Mouse (Mus musculus) T-cell, adult 2 months (primary cell): ENCODE data around the gene E2f4.

Experiments
- DNase-seq: peaks from one replicate; pipeline ENCODE4 v3.0.0; 2022; ENCODE audit warnings: low spot score

Gene E2f4

DNA sequence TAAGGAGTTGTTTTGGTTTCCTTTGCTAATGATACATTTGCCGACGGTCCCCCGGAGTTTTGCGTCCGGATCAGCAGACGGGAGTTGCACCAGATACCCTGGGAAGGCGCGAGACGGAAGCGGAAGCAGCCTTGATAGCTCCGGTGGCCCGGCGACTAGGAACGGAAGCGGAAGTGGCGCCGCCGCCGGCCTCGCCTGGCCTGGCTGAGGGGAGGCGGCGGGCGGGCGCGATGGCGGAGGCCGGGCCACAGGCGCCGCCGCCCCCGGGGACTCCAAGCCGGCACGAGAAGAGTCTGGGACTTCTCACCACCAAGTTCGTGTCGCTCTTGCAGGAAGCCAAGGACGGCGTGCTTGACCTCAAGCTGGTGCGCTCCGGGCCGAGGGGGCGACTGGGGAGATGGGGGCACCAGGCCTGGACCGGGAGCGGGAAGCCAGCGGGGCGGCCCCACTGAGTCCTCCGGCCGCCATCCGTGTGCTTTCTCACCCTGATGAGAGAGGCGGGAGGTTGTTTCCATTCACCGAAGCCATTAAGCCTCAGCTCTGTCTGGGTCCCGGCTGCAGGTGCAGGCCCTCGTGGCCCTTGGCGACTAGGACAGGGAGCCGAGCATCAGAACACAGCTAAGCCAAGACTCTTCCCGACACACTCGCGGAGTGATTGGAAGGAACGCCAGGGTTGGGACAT, at the start of gene E2f4:
E2f4 (plus strand) TSS at position 153 of the 682 bp plus-strand sequence.
- DNase-seq = peak; percentile 88

DNA sequence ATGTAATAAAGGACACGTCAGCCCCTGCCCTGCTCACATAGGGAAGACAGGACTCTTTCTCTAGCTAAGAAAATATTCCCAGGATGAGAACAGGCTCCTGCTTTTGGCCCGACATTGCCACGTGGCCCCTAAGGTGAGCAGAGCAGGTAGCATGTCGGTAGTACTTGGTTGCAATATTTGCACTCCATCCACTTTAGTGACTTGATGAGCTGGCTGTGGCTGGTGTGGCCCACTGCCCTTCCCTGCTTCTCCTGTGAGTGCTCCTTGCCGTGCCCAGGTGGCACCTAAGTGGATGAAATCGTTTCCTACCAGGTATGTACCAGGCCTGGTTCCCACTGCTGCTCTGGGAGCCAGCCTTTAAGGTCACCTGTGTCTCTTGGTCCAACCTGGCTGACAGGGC, 45.5 kb upstream of the E2f4 start:
- no peak for DNase-seq

DNA sequence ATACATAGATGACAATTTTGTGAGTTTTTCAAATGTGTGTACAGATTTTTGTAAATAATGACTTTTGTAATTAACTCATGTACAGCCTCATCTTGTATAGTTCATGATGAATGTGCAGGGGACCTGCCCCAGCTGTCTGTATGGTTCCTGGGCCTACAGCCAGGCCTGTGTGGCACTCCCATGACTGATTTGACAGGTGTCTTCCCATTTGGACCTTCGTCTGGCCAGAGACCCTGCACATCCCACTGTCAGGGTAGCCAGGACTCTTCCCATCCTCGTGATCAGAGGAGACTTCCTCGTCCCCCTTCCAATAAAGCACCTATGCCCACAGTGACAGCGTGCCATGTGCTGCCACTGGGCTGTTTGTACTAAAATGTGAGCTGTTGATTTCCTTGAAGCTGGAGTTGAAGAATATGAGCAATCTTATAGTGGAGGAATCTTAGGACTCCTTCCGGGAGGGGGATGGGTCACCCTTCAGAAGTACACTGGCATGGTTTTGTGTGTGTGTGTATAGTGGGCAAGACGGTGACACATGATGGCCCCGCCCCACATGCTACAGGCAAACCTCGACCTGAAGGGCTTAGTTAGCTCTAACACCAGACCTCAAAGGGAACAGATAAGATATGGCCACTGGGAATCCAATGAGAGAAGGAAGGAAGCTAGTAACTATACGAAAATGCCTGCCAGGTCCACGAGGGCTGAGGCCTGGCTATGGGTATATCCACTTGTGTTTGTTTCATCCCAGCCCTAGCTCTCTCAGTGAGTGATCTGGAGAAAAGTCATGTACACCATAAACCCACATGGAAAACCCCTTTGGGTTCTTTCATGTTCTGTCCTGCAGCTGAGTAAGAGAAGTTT, 44.6 kb upstream of the E2f4 start:
- DNase-seq = no peak

DNA sequence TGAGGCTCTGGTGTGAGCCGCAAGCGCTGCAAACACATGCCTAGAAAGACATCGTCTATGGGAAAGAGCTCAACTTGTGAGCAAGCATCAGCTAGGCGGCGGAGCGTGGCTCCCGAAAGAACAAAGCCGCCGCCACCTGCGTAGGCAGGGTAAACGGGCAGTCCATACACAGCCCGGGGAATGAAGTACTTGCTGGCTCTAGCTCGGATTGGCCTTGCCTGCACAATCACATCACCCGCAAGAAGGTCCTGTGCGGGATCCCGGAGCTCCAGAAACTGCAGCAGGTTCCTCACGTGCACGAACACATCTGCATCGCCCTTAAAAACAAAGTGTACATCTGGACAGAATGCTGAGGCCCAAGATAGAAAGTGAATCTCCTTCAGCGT, 43.7 kb upstream of the E2f4 start:
- no peak for DNase-seq

DNA sequence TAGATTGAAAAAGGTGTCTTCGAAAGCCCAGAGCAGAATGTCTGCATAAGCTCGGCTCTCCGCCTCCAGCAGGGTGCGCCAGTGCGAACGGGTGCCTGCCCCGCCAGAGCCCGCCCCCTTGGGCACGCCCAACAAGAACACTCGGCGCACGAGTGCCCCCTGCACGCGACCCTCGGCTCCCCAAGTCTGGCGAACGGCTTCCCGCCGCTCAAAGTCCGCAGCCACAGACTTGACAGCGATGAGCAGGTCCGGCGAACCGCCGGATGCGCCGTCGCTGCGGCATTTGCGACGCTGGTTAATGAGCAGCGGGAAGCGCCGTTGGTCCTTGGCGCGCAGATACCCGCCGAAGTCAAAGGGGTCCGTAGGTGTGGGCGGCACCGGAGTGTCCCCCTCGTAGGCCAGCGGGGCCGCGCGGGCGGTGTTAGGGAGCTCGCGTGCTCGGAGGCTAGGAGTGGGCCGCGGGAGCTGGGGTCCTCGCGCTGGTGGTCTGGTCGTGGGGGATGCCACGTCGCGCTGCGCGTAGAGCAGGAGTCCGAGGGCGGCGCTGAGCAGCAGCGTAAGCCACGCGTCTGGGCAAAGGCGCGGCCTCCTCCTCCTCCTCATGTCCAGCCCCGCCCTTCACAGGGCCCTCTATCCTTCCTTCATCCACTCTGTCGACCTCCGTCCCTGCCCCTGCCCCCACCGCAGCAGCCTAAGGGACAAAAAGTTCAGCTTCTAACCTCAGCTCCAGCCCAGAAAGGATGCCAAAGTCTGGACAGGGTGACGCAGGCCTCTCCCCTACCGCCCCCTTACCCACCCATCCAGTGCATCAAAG, 43.1 kb upstream of the E2f4 start:
- DNase-seq = peak; percentile 85

DNA sequence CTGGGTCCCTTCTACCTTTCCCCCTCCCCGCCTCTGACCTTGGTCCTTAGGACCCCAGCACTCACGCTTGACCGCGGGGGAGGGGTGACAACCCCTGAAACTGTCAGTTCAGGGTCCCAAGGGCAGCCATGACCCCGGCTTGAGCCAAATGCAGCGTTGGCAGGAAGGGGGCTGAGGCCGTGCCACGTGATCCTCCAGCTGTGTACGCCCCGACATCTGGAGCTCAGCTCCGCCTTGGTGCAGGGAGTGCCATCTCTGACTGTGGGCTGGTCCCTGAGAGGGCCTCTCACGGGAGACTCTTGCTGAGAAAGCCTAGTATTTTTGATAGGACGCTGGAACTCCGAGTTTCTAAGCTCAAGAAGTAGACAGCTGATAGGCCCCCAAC, 42.5 kb upstream of the E2f4 start, which contains the start of gene B3gnt9:
B3gnt9 (minus strand) TSS at position 188 of the 385 bp plus-strand sequence.
- peak; percentile 61 for DNase-seq

DNA sequence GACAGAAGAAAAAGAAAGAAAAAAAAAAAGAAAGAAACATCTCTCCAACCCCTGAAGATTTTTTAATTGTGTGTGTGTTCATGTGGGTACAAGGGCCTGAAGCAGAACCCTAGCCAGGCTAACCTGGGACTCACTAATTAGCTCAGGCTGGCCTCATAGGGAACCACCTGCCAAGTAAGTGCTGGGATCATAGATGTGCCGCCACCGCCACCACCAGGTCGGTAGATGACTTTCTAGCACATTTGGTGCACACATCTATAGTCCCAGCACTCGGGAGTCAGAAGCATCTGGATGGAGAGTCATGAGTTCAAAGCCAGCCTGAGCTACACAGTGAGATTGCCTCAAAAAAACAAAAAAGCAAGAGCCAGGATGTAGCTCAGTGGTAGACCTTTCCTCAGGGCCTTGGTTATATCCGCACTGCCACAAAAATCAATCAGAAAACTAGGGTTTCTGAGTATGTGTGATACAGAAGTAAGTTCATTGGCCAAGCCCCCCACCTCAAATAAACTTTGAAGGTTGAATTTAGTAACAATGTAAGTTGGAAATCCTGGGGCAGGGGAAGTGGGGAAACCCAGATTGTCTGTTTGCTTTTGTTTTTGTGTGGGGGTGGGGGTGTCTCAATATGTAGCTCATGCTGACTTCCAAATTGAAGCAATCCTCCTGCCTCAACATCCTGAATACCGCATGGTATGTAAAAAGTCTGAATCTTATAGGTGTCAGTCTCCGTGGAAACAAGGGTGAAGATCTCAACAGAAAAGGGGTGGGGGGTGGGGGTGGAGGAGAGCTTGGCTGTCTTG, 39.9 kb upstream of the E2f4 start:
- no peak for DNase-seq

DNA sequence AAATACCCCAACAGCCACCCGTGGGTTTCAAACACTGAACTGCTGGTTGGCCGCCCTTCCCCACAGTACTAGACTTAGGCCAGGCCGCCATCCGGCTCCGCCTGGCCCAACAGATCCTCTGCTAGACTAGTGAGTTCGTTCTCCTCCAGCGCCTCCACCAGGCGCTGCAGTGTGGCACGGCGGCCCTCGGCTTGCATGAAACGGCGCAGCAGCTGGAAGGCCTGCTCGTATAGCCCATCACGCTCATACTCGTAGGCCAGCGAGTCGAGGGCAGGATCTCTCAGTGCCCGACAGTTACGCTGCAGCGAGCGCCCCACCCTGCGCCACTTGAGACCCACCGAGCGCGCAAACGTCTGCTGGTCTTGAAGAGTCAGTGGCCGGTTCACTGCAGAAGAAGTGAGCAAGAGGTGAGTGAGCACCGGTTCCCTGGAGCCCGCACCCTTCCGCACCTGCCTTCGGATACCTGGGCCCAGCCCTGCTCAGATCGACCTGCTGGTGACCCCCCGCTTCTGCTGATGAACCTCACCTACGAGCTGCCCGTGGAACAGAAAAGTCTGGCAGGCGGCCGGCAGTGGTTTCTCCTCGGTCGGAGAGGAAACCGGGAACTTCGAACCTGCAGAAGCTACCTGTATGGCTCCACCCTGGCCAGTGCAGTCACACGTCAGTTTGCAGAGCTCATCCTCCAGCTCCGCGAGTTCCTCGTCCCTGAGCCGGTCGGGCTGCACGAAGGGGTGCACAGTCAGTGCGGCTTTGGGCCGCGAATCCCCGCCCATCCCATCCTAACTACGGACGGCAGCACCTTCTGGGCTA, 38.3 kb upstream of the E2f4 start:
- no peak for DNase-seq

DNA sequence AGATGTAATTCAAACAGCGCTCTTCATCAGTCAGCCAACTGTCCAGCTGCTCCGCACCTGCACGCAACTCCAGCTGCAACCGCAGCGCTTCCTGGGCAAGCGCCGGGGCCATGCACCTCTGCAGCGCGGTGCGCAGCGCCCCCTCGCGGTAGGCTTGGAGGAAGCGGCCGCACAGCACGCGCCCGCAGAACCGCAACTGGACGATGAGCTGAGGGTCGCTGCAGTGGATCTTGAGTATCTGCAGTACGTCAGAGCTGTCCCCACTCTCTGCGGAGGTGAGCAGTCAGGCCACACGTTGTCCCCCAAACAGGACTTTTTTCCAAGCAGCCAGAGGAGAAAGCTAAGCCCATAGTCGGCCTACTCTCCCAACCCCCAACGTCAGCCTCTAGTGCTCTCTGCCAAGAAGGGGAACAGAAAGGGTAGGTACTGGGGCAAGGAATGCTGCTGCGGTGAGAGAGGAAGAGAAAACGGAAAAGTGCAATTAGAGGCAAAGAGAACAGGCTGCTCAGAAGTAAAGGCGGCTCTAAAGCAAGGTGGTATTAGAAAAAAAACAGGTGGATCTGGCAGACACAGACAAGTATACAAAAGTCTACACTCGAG, 37.6 kb upstream of the E2f4 start:
- peak; percentile 57 for DNase-seq

DNA sequence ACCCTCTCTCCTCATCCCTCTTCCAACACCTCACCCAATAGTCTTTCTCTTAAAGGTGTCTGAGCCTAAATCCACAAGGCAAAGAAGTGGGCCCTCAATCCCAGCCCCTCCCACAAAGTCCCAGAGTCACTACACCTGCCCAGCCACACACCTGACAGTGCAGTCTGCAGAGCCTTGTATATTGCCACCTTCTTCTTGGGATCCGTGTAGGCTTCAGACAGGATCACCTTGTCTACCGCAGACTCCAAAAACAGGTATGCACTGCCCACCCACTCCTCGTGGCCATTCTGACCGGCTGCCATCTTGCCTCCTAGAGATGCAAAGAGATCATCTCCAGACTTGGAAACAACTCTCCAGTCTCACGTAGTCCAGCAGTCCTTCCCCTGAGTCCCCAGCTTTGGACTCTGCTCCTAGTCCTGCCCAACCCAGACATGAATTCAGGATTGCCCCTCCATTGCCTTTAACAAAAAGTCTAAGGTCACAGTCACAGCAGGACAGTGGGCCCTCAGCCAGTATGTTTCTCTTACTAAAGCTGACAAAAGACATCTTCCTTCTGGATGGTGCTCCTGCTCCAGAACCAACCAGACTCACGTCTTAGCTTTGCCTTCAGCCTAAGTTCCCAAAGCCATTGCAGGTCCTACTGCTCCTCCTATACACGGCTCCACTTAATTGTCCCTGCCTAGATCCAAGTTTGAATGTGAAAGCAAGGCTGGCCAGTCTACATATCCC, 36.9 kb upstream of the E2f4 start:
- no peak for DNase-seq

DNA sequence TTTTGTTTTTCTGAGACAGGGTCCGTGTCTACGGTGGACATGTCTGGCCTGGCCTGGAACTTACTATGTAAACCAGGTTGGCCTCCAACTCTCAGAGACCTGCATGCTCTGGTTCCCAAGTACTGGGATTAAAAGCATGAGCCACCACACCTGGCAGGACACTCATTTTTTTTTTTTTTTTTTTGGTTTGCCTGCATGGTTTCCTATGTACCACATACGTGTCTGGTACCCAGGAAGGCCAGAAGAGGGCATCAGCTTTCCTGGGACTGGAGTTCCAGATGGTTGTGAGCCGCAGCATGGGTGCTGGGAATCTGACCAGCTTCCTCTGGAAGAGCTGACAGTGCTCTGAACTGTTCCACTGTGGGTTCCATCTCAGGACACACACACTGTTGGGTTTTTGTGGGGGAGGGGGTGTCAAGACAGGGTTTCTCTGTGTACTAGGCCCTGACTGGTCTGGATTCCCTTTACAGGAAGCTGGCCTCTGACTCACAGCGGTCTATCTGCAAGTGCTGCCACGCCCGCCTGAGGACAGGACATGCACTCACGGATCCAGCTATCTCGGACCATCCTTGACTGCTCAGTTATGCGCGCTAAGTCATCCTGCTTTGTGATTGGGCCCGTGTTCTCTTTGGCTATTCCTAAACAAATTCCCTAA, 36.0 kb upstream of the E2f4 start:
- DNase-seq = no peak

DNA sequence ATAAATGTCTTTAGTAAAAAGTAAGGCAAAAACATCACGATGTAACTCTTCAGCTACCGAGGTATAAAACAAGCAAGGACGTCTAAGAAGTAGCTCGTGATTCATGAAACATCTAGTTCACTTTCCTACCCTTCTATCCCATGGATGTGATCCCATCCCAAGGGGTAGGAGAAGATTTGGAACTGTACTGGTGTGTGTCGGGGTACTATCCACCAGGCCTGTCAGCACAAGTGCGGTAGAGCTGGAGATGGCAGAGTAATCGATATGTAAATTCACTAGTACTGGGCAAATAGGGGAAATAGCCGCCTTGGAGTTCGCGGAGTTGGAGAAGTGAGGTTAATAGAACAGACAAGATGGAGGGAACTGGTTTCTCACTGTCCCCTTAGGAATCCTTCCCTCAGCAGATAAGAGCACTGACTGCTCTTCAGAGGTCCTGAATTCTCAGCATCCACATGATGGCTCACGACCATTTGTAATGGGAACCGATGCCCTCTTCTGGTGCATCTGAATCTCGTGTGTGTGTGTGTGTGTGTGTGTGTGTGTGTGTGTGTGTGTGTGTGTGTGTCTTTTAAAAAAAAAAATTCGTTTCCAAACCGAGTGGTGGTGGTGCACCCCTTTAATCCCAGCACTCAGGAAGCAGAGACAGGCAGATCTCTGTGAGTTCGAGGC, 34.1 kb upstream of the E2f4 start:
- DNase-seq = no peak

DNA sequence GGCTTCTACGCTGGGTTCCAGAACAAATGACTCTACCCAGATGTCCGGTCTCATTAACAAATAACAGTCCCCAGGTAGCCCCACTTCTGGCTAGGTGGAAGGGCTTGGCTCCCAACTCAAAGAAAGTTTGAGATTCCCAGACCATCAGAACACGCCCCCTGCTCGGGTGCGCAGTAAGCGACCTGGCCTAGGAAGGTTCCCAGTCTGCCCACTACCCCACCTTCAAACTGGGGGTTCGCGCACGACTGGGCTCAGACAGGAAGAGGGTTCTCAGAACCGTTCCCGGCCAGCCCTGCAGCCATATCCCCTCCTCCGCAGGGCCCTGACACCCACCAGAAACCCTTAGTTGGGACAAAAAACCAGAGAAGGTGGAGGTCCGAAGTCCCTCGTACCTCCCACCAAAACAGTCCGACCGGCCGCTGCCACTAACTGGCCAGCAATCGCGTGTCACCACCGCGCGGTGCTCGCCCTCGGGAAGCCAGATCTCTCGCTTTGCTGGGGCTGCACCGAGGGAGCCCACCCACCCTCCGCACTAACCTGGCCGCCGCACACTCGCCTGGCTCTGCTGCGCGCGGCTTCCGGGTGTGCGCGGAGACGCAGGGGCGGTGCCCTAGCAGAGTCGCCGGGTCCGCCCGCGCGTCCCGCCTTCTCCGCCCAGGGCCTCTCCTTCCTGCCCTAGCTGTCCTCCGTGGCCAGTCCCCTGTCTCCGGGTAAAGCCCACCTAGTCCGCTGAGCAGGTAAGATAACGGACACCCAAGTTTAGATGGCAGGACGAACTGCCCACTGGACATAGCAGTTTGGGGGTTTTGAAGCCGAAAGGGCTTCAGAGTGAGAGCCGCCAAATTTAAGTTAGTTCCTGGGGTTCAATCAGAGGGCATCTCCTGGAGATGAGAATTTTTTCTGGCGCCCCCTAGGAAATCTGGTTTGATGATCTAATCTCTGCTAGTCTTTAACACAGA, 33.2 kb upstream of the E2f4 start, which contains the start of the genes Tradd and Fbxl8:
Tradd (minus strand) TSS at position 586 of the 959 bp plus-strand sequence.
Fbxl8 (plus strand) TSS at position 625 of the 959 bp plus-strand sequence.
- peak; percentile 70 for DNase-seq

DNA sequence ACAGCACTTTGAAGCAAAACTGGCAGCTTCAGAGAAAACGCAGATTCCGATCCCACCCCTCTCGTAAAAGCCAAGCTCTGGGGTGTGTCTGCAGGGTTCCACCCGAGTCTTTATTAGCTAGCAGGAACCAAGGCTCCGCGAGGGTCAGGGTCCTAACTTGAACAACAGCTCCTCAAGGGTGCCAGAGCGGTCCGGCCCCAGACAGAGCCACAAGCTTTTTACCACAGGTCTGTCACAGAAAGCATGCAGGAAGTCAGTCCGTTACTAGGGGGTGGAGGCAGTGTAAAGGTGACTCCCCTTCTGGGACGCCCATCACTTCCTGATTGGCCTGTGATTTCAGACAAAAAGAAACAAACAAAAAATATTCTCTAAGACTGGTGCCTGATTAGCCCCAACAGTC, 32.3 kb upstream of the E2f4 start:
- peak; percentile 76 for DNase-seq

DNA sequence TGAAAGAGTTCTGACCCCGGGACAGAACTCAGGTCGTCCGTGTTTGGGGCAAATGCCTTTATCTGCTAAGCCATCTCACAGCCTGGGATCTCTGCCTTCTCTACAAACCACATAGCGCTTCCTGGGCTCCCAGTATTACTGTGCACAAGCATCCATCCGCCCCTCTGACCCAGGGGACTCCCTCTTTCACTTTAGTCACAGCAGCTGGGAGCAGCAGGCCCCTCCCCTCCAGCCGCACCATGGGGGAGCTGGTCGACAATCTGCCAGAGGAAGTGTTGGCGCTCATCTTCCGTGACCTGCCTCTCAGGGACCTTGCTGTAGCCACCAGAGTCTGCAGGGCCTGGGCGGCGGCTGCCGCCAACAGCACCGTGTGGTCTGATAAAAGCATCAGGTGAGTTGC, 30.7 kb upstream of the E2f4 start:
- DNase-seq = peak; percentile 12

DNA sequence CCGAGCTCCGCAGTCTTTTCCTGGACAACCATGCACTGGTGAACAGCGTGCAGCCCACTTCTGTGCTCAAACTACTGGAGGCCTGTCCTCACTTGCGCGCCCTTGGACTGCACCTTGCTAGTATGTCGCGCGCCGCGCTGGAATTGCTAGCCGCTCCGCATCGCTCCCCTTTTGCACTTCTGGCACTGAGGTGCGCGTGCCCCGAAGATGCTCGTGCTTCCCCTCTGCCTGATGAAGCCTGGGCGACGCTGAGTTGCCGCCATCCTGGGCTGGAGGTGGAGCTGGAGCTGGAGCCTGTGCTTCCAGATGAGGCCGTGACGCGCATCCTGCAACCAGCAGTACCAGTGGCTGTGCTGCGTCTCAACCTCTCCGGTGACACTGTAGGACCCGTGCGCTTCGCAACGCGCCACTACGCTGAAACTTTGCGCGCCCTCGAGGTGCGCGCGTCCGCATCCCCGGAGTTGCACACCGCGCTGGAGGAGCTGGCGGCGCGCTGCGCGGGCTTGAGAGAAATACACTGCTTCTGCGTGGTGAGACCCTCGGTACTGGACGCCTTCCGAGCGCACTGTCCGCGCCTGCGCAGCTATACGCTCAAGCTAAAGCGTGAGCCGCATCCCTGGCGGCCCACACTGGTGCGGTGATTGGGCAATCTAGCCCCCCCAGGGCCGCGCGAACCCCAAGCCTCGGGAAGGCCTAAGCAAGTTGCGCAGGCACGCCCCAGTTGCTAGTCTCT, 29.0 kb upstream of the E2f4 start:
- DNase-seq = no peak

DNA sequence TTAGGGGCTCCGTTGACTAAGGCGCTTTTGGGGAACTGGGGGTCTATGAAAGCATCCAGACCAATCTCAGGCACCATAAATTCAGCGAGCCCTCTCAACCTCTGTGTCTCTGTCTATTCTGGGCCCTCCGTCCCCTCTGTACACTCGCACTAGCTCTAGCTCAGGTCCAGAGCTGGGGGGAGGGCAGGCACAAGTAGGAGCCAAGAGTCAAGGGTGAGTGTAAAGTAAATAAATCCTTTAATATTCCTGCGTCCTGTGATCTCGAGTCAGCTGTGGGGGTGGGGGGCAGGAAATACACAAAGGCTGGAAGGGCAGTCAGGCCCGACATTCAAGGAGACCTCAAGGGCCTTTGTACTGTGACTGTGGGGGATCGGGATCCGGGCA, 28.4 kb upstream of the E2f4 start:
- no peak for DNase-seq
